Mouse (Mus musculus): ENCODE results near the gene Rgs21. TPM values are rescaled to one million over a fixed set of nuclear protein-coding genes. Genes with fewer than 3 reads are reported as not detected.

The Rgs21 gene
- polyA plus RNA-seq, 1 experiment from 2014 or later, result not detected

- no peaks in the 10 kb centered on the region for H3K4me1 ChIP-seq (ENCODE audit: control insufficient read depth, insufficient read depth, low read depth, low read length)
- ATAC-seq, result no peak
- H3K27me3 ChIP-seq (replicated peaks; ENCODE audit: control insufficient read depth, insufficient read depth, low read length), result no peaks in the 10 kb centered on the region
- WGBS, result 75% methylated on average over 1 of the region's 1 CpGs
- H3K27ac ChIP-seq (ENCODE audit: low read depth, low read length), result no peak overlapping the region
- H3K4me2 ChIP-seq (ENCODE audit: low read length), result no peak overlapping the region
- H3K36me3 ChIP-seq (ENCODE audit: control insufficient read depth, insufficient read depth, low read length), result no peaks in the 10 kb centered on the region
- H3K4me3 ChIP-seq (ENCODE audit: low read length), result no peak overlapping the region
- no peak overlapping the region for H3K9ac ChIP-seq (ENCODE audit: low read depth, low read length)
- no peaks in the 10 kb centered on the region for H3K9me3 ChIP-seq (ENCODE audit: control insufficient read depth, low read length)
Measured at GRCm38 (mm10) chr1:144502241-144502640, 65.2 kb downstream of the Rgs21 start.

GRCm38 (mm10) chr1:144500423-144500822 is 67.0 kb downstream of the Rgs21 start:
- H3K4me3 ChIP-seq (ENCODE audit: low read length), result no peak overlapping the region
- H3K4me1 ChIP-seq (ENCODE audit: control insufficient read depth, insufficient read depth, low read depth, low read length), result no peaks in the 10 kb centered on the region
- no peaks in the 10 kb centered on the region for H3K27me3 ChIP-seq (replicated peaks; ENCODE audit: control insufficient read depth, insufficient read depth, low read length)
- no peak for ATAC-seq
- no peak overlapping the region for H3K4me2 ChIP-seq (ENCODE audit: low read length)
- H3K36me3 ChIP-seq (ENCODE audit: control insufficient read depth, insufficient read depth, low read length), result no peaks in the 10 kb centered on the region
- 88% methylated on average over 4 of the region's 4 CpGs for WGBS
- H3K9me3 ChIP-seq (ENCODE audit: control insufficient read depth, low read length), result no peaks in the 10 kb centered on the region
- H3K27ac ChIP-seq (ENCODE audit: low read depth, low read length), result no peak overlapping the region
- H3K9ac ChIP-seq (ENCODE audit: low read depth, low read length), result no peak overlapping the region

GRCm38 (mm10) chr1:144499719-144500118 is 67.7 kb downstream of the Rgs21 start:
- Histone ChIP-seq H3K9ac (ENCODE audit: low read depth, low read length) (no peak overlapping the region), H3K27me3 (replicated peaks; ENCODE audit: control insufficient read depth, insufficient read depth, low read length) (no peaks in the 10 kb centered on the region), H3K4me2 (ENCODE audit: low read length) (no peak overlapping the region), H3K4me3 (ENCODE audit: low read length) (no peak overlapping the region), H3K36me3 (ENCODE audit: control insufficient read depth, insufficient read depth, low read length) (no peaks in the 10 kb centered on the region), H3K4me1 (ENCODE audit: control insufficient read depth, insufficient read depth, low read depth, low read length) (no peaks in the 10 kb centered on the region), H3K27ac (ENCODE audit: low read depth, low read length) (no peak overlapping the region), H3K9me3 (ENCODE audit: control insufficient read depth, low read length) (no peaks in the 10 kb centered on the region)
- WGBS, result 82% methylated on average over 1 of the region's 1 CpGs
- no peak for ATAC-seq

DNA sequence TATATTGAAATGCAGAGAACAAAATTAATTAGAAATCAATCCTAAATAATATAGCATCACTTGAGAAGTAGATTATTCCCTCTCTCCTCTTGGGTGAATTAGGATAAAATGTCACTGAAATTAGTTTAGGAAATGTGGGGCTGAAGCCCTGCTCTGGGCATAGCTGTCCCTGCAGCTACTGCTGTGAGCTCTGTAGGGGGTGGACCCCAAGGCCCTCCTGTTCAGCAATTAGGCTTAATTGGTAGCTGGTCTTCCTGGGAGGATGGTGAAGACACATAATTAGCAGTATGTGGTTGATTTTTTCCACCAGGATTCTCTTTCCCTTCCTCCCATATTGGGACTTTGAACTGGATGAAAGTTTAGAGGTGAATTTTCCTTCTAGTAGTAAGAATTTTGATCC is 68.7 kb downstream of the Rgs21 start:
- Histone ChIP-seq H3K4me3 (ENCODE audit: low read length) (no peak overlapping the region), H3K9me3 (ENCODE audit: control insufficient read depth, low read length) (no peaks in the 10 kb centered on the region), H3K4me2 (ENCODE audit: low read length) (no peak overlapping the region), H3K36me3 (ENCODE audit: control insufficient read depth, insufficient read depth, low read length) (no peaks in the 10 kb centered on the region), H3K4me1 (ENCODE audit: control insufficient read depth, insufficient read depth, low read depth, low read length) (no peaks in the 10 kb centered on the region), H3K9ac (ENCODE audit: low read depth, low read length) (no peak overlapping the region), H3K27me3 (replicated peaks; ENCODE audit: control insufficient read depth, insufficient read depth, low read length) (no peaks in the 10 kb centered on the region), H3K27ac (ENCODE audit: low read depth, low read length) (no peak overlapping the region)
- no peak for ATAC-seq

DNA sequence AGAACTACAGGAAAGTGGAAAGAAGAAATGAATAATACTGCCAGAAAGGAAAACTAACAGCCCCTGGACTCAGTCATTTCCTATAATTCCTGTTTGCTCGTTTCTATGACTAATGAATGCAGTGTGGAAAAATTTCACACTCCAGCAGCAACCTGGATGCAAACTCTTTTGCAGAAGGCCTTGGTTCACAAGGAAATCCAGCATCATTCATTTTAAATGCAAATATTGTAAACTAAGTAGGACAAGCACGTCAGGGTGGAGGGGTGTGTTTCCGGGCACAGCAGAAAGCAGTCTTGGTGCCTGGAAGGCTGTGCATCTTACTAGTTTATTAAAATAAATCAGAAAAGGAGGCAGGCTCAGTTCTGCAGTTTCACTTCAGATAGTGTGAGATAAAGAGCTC is 69.4 kb downstream of the Rgs21 start:
- Histone ChIP-seq H3K9ac (ENCODE audit: low read depth, low read length) (no peak overlapping the region), H3K36me3 (ENCODE audit: control insufficient read depth, insufficient read depth, low read length) (no peaks in the 10 kb centered on the region), H3K4me1 (ENCODE audit: control insufficient read depth, insufficient read depth, low read depth, low read length) (no peaks in the 10 kb centered on the region), H3K4me3 (ENCODE audit: low read length) (no peak overlapping the region), H3K27me3 (replicated peaks; ENCODE audit: control insufficient read depth, insufficient read depth, low read length) (no peaks in the 10 kb centered on the region), H3K9me3 (ENCODE audit: control insufficient read depth, low read length) (no peaks in the 10 kb centered on the region), H3K27ac (ENCODE audit: low read depth, low read length) (no peak overlapping the region), H3K4me2 (ENCODE audit: low read length) (no peak overlapping the region)
- no peak for ATAC-seq
- 52% methylated on average over 3 of the region's 3 CpGs for WGBS

DNA sequence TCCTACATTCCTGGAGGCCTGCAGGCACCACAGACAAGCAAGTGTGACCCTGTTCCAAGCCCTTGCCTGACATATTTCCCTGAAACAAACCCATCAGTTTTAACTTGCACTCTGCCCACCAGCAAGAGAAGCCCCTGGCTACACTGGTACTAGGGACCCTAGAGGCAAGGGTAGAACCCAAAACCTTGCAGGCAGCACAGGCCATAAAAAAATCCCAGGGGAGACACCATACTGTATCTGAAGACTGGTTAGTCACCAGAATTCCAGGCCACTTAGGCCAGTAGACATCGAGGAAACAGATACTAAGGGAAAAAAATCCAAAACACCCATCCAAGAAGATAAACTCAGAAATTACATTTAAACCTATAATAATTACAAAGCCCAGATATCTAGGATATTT is 74.1 kb downstream of the Rgs21 start:
- Histone ChIP-seq H3K27ac (ENCODE audit: low read depth, low read length) (no peak overlapping the region), H3K36me3 (ENCODE audit: control insufficient read depth, insufficient read depth, low read length) (no peaks in the 10 kb centered on the region), H3K4me3 (ENCODE audit: low read length) (no peak overlapping the region), H3K4me1 (ENCODE audit: control insufficient read depth, insufficient read depth, low read depth, low read length) (no peaks in the 10 kb centered on the region), H3K4me2 (ENCODE audit: low read length) (no peak overlapping the region), H3K27me3 (replicated peaks; ENCODE audit: control insufficient read depth, insufficient read depth, low read length) (no peaks in the 10 kb centered on the region), H3K9ac (ENCODE audit: low read depth, low read length) (no peak overlapping the region), H3K9me3 (ENCODE audit: control insufficient read depth, low read length) (no peaks in the 10 kb centered on the region)
- 97% methylated on average over 1 of the region's 1 CpGs for WGBS
- ATAC-seq, result no peak

DNA sequence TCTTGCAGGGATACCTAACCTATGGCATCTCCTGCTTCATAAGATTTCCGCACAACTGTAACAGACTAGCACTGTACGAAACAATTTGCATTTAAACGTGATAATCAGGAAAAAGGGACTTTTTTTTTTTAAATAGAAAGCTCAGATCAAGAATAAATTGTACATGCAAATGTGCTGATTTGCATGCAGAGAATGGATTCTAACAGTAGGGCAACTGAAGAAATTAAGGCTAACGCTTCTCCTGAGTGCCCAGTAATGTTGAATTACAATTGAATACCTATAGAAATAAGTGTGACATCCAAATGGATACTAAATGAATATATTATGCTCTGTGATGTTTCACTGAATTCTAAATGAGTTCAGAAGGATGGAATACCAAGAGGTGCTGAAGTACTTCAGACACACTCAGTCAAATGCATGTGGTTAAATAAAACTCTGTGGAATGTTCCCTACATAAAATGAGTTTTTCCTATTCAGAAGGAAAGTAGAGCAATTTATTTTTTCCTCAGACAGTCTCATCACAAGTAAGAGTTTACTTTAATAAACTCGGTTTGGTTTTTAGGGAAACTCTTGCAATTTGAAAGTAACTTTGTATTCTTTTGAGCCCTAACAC is 79.1 kb downstream of the Rgs21 start:
- H3K27ac ChIP-seq (ENCODE audit: low read depth, low read length), result no peak overlapping the region
- H3K4me2 ChIP-seq (ENCODE audit: low read length), result no peak overlapping the region
- no peak for ATAC-seq
- no peak overlapping the region for H3K4me3 ChIP-seq (ENCODE audit: low read length)
- H3K9ac ChIP-seq (ENCODE audit: low read depth, low read length), result no peak overlapping the region
- no peaks in the 10 kb centered on the region for H3K27me3 ChIP-seq (replicated peaks; ENCODE audit: control insufficient read depth, insufficient read depth, low read length)
- no peaks in the 10 kb centered on the region for H3K4me1 ChIP-seq (ENCODE audit: control insufficient read depth, insufficient read depth, low read depth, low read length)
- H3K36me3 ChIP-seq (ENCODE audit: control insufficient read depth, insufficient read depth, low read length), result no peaks in the 10 kb centered on the region
- H3K9me3 ChIP-seq (ENCODE audit: control insufficient read depth, low read length), result no peaks in the 10 kb centered on the region
- 61% methylated on average over 5 of the region's 5 CpGs for WGBS

Other genes with a start within 250 kb of the Rgs21 start
- gene Rgs18, start 207.8 kb upstream of the Rgs21 start, polyA plus RNA-seq (2015; fragmentation: Nextera tagmentation; extraction: Ambion mirVana), result 0.29 and 0.35 TPM in 2 replicates

Measured in hindbrain, embryonic 16.5 days (tissue).